Mouse (Mus musculus): ENCODE measurements around the gene Asb2.
A peak's percentile ranks its signal among the peaks of the same experiment; 100 is the strongest.

Asb2 gene

DNA sequence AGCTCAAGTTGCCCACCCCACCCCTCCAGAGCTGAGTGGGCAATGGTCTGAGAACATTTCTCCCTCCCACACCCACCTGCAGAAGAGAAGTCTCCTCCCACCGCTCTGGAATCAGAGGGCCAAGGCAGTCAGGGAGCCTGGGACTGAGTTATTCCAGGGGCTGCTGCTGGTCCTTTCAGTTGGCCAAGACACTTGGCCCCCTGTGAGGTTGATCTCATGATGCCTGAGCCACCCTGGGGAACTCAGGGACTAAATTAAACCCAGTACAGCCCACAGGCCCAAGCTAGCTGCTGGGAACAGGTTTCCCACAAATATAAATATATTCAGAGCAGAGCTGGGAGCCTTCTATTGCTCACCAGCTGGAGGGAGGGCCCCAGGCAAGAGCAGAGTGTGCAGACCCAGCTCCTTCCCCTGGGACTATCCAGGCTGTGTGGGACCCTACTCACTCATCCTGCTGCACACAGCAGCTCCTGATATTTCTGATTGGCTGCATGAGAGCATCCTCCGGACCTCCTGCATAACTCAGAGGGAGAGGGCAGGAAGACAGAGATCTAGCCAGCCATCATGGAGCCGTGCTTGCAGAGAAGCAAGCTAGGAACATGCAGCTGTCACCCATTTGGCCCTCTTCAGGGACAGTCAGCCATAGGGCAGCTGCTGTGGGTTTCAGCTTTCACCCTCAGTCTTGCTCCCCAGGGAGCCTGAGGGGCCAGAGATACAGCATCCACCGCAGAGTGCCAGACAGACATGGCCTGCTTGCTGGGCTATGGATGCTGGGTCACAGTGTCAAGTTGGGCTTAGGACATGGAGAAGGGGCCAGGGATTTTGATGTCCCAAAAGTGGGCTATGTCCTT, 3.4 kb upstream of the Asb2 start:
- no peak for DNase-seq

GRCm38 (mm10) chr12:103358216-103358615, 2.4 kb upstream of the Asb2 start:
- no peak for DNase-seq

GRCm38 (mm10) chr12:103356415-103356748, 581 bp upstream of the Asb2 start:
- no peak for DNase-seq

DNA sequence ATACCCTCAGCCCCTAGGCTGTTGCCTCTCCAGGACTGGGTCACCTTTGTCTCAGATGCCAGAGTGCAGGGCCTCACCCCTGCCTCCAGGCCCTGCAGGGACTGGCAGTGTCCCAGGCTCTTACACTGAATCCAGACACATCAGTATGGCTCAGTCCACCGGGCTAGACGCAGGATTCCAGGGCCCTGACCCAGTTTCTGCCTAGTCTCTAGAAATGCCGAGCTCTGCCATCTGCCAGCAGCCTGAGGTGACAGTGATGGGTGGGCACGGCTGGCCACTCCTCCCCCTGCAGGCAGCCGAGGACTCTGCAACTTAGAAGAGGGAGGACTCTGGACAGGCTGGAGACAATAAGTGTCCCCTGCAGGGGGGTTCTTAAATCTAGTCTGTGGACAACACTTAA, 2.3 kb downstream of the Asb2 start:
- DNase-seq = no peak

DNA sequence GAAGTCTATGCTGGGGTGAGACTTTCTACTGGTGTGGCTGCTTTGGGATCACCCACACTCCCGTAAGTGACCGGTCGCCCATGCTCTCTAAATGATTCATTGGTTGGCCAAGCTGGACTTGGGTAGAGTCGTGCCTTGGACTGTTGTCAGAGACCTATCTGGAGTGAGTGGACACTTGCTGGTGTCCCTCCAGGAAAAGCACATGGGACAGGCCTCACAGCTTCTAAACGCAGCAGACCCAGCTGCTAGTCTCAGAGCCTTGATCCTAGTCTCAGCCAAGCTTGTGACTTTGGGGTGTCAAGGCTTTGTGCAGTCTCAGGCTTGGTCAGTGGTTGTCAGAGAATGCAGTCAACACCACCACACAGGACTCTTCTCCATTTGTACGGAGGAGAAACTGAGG, 3.1 kb downstream of the Asb2 start:
- DNase-seq = no peak

GRCm38 (mm10) chr12:103348506-103348905, 7.3 kb downstream of the Asb2 start:
- DNase-seq = peak; percentile 85

DNA sequence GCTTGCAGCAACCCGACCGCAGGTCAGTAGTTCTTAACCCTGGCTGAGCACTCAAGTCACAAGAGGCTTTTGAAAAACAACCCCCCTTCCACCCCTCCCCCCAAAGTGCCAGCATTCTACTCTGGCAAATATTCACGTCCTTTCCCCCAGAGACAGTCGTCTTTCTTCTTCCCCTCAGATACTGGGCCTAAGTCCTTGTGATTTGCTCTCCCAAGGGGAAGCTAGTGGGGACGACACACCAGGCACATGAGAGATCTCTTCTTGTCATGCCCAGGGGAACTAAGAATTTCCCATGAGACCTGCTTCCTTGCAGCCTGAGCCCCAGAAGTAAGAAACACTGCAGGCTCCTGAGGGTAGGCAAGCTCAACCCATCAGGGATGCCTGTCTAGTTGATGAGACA, 8.4 kb downstream of the Asb2 start:
- DNase-seq = peak; percentile 27

- DNase-seq = no peak
Observed at GRCm38 (mm10) chr12:103346945-103347344, 8.9 kb downstream of the Asb2 start.

GRCm38 (mm10) chr12:103344934-103345333, 10.9 kb downstream of the Asb2 start:
- peak; percentile 47 for DNase-seq

GRCm38 (mm10) chr12:103343456-103343855, 12.3 kb downstream of the Asb2 start:
- DNase-seq = peak; percentile 24

- DNase-seq = peak; percentile 33
Observed at GRCm38 (mm10) chr12:103341212-103341611, 14.6 kb downstream of the Asb2 start.

- no peak for DNase-seq
Observed at GRCm38 (mm10) chr12:103338162-103338798, 17.5 kb downstream of the Asb2 start.

- DNase-seq = no peak
Observed at GRCm38 (mm10) chr12:103336766-103337165, 19.0 kb downstream of the Asb2 start.

GRCm38 (mm10) chr12:103333426-103333825, 22.4 kb downstream of the Asb2 start:
- DNase-seq = no peak

GRCm38 (mm10) chr12:103332879-103333278, 22.9 kb downstream of the Asb2 start:
- no peak for DNase-seq

- no peak for DNase-seq
Observed at GRCm38 (mm10) chr12:103331491-103331890, 24.3 kb downstream of the Asb2 start.

- DNase-seq = peak; percentile 70
Observed at GRCm38 (mm10) chr12:103328448-103329191, 27.2 kb downstream of the Asb2 start.

DNA sequence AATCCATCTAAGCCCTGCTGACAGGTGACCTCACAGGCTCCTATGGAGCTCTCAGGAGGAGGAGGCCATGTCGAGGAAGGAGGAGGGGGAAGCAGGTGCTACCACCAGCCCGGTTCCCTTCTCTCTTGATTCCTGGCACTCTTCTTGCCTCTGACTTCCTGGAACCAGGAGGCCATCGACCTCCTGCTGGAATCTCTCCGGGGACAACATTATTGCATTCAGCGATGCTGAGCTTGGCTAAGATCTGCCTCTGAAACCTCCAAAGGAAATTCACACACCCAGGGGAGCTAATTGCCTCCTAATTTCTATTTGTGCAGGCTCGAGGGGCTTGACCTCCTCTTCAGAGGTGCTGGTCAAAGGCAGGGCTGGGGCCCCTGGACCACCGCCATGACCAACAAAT, 28.7 kb downstream of the Asb2 start:
- no peak for DNase-seq

GRCm38 (mm10) chr12:103326569-103326968, 29.2 kb downstream of the Asb2 start:
- no peak for DNase-seq

DNA sequence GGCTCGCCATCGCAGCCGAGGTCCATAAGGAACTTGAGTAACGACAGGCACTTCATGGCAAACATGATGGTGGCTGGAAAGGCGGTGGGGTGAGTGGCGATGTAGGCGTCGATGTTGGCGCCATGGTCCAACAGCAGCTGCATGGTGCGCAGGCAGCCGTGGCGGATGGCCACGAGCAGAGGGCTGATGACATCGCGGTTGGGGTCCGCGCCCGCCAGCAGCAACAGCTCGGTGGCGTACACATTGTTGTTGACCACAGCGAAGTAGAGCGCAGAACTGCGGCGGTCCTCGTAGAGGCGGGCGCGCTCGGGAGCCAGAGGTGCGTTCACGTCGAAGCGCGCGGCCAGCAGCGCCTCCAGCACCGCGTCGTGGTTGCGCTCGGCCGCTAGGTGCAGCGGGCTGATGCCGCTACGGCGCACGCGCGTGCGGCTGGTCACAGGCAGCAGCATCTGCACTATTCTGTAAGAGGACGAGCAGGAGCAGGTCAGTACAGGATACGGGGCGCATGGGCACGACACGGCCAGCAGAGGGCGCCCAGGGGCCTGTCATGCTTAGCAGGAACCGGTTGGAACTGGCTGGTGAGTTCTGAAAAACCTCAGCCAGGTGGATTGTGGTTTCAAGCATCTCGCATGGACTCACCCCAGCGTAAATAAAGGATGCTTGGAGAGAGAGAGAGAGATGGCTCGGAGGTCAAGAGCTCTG, 30.5 kb downstream of the Asb2 start:
- DNase-seq = peak; percentile 95

DNA sequence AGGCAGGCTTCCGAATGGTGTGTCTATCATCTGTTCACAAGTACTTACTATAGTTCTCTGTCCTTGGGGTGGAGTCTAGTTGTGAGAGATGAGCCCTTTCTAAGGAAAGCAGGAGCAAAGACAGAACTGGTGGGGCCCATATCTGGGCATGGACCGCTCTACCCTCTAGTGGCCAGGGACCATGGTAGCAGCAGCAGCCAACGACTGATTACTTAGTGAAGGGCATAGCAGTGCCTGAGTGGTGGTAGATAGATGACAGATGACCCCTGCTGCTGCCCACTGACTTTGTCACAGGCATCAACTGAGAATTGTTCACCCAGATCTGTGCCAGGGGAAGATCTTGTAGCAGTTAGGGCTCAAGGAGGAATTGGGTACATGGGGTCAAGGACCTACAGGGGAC, 33.0 kb downstream of the Asb2 start:
- DNase-seq = peak; percentile 45

DNA sequence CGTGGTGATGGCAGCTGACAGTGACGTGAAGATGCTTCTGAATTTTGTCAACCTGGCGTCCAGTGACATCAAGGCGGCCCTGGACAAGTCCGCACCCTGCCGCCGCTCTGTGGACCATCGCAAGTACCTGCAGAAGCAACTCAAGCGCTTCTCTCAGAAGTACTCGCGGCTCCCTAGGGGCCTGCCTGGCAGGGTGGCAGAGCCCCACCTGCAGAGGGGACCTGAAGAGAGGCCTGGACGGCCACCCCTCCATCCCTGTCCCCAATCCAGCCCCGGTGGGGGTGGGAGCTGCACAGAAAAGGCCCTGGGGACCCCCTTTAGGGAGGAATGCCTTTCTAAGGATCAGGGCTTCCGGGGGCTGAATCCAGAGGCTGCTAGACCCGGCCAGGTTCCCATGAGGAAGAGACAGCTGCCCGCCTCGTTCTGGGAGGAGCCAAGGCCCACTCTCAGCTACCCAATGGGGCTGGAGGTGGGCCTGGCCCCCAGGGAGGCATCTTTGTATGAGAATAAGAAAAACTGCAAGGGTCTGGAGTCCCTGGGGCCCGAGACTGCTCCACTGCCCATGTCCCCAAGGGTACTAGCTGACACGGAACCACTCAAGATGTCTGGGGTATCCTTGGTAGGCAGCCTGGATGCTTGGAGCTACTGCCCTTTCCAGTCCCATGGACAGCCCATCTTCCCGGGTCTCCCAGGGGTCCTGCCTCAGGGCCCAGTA, 39.8 kb downstream of the Asb2 start:
- DNase-seq = no peak
